Mouse (Mus musculus) layer of hippocampus, adult 18-20 months (tissue): Measurements from ENCODE around the gene Pdia5. TPM values are rescaled to one million over a fixed set of nuclear protein-coding genes. Genes with fewer than 3 reads are reported as not detected.
A peak's percentile ranks its signal among the peaks of the same experiment; 100 is the strongest.

Experiments used
- DNase-seq, 2 experiments: peaks; one replicate each; pipeline ENCODE4 v3.0.0; 2022; ENCODE audit warnings: low spot score in 2 of 2
- total RNA-seq, 2 experiments: library from RNA; stranded (reverse); gene quantifications; 2 replicates each; pipeline ENCODE4 v1.2.3; 2021

Pdia5 gene
- total RNA-seq, 2 experiments from 2014 or later = 2.5 to 3.5 TPM

DNA sequence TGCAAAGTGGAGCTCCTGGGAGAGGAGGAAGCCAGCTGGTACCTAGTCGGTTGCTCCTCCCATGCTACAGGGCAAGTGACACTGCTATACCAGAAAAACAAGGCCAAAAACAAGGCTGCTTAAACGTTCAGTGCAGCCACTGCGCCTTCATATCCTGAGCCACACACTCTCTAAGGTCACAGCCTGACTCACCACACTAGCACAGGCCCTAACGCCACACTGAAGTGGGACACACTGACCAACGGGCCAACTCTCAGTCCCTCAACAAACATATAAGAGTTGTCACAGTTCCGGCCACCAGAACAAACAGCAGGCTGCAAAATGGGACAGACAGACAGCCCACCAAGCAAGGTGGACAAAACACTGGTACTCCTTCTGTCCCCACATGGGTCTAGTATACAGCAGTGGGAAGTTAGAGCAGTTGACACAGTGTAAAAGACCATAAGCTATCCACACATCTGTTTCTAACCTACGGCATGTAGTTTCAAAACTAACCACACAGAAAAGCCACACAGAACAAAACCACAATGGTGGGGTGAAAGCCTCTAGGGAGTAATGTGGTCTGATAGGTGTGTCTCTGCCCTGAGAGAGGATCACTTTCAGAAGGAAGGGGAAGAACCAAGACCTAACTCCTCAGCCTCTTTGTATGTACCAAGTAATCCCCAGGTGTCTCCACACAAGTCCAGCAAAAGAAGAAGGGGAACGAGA, 6.0 kb downstream of the Pdia5 start:
- no peak for DNase-seq

DNA sequence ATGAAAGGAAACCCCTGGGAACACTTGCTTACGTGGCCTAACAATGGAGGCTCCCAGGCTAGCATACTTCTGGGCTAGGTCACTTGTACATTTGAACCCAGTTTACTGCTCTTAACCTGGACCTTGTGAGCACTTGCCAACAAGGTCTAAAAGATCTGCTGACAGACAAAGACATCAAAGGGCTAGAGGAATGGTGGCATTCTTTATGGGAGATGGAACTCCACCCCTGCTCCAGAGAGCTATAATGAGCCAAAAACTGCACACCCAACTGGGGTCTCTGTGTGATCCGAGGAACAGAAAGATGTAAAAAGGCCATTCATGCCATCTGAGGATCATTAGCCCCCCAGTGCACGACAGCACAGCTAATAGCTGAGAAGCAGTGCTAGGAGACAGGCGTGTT, 6.6 kb downstream of the Pdia5 start:
- DNase-seq = no peak

- no peak for DNase-seq
These were observed 11.4 kb downstream of the Pdia5 start for GRCm38 (mm10) chr16:35479301-35479700.

- DNase-seq = no peak
These were observed 13.4 kb downstream of the Pdia5 start for GRCm38 (mm10) chr16:35477273-35477672.

- DNase-seq = peak in 1 of 2 experiments; percentile 32
These were observed 18.0 kb downstream of the Pdia5 start for GRCm38 (mm10) chr16:35472569-35473275.

DNA sequence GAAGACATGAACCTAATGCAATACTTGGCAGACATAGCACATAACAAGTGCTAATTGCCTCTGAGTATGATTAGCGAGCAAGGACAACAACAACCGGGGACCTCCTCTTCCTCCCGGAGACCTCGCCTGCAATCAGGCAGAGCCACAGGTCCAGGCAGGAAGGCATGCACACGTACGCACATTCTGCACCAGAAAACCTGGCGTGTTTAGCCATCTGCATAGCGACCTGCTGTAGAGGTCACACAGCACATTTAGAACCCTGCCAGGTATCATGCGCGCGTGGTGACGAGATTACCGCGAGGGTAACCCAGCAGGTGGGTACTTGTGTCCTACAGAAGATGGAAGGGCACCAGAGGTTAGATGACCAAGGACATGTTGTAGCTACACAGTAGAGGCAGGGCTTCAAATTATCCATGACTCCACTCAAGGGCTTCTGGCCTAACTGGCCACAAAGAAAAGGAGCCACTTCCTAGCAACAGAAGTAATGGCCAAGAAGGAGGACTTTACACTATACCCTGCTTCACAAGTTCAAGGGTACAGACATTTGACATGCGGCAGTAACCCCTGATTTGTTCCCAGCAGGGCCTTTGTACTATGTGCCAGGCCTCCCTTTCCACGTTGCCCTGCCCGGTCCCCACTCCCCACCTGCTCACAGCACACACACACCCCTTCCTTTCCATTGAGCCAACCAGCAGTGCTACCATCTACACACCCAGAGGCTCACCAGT, 18.7 kb downstream of the Pdia5 start:
- DNase-seq = no peak

- DNase-seq = no peak
These were observed 19.7 kb downstream of the Pdia5 start for GRCm38 (mm10) chr16:35470983-35471382.

- DNase-seq = no peak
These were observed 20.6 kb downstream of the Pdia5 start for GRCm38 (mm10) chr16:35470096-35470495.

- no peak for DNase-seq
These were observed 21.7 kb downstream of the Pdia5 start for GRCm38 (mm10) chr16:35469016-35469415.

DNA sequence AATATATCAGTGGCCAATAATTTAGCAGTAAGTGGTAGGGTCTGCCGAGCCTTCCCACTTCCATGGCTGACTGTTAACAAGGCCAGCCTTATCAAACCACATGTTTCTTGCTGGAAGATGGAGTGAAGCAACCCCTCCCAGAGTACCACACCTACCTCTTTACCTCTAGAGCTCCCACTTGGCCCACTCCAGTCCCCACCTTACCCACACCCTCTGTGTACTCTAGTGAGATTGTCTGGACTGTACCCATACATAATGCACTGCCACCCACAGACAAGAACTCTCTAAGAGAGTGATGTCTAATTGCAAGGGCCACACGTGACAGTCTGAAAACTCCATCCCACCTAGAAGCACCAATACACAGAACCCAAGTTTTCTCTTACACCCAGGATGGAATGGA, 23.6 kb downstream of the Pdia5 start:
- no peak for DNase-seq

GRCm38 (mm10) chr16:35465808-35466351, 24.8 kb downstream of the Pdia5 start:
- DNase-seq = no peak

DNA sequence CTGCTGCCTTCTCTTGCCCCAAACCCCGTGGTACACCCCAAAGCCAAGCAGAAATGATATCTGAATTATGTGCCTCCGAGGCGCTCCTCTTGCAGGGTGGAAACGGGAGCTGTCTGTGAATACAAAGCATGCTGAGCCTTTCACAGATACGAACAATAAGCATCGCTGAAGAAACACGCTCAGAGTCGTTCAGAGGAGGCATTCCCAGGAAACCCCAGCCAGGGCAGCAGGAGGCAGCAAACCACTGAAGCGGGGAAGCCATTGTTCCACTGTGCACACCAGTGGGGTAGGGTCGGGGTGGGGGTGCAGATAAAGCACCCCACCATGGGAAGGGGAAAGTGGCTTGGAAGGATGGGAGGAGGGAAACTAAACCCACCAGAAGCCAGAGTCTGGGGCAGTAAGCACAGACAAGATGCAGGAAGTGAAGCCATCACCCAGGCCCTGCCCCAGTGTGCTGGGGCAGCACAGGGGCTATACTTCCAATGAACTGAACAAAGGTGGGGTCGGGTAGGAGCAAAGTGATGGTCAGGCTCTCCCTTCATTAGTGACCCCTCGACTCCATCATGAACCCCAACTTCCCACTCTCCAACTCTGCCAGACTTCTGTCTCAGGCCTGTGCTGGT, 25.9 kb downstream of the Pdia5 start:
- DNase-seq = no peak

DNA sequence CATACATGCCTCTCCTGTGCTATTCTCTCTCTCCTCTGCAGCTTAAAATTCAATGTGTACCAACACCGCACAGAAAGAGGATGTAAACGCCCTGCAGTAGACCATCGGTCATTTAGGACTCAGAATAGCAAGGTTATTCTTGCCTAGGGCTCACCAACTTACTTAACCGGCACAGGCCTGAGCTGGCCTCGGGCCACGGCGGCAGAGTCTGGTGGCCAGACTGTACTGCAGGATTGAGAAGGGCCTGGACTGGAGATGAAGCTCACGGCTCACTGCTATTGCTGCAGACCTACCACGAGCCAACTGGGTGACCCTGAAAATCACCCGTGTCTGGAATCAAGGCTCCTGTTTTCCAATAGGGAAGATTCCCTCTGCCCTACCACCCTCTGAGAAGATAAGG, 27.0 kb downstream of the Pdia5 start:
- no peak for DNase-seq

DNA sequence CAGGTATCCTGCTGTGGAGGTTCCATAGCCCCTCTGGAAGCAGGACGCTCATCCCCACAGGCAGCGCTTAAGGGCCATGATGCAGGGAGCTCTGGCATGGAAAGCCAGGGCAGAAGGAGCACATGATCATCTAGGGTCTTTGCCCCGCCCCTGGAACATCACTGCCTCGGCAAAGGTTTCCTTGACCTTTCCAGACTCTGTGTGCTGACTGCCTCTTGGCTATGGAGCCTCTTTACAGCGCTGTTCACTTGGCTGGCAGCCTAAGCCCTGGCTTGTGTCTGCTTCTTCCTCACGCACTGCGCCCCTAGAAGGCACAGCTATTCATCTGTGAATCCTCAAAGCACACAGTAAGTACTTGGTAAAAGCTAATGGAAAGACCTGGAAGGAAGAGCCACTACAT, 27.7 kb downstream of the Pdia5 start:
- DNase-seq = no peak

- no peak for DNase-seq
These were observed 31.1 kb downstream of the Pdia5 start for GRCm38 (mm10) chr16:35459584-35459983.

- no peak for DNase-seq
These were observed 32.4 kb downstream of the Pdia5 start for GRCm38 (mm10) chr16:35458297-35458696.

DNA sequence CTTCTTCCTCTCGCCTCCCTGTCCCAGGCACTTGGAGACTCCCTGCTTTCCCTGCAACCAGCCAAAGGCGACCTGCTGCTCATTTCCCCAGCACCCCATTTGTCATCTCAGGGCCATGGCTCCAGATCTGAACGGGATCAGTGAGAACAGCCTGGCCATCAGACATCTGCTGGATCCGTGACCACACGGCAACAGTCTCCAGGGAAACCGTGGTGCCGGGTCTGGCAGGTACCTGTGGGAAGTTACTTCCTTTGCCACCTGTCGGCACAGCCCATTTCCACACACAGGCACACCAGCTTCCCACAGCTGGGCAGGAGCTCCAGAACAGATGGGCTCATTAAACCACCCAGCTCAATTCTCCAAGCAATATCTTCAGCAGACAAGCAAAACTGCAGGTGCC, 33.2 kb downstream of the Pdia5 start:
- DNase-seq = no peak

DNA sequence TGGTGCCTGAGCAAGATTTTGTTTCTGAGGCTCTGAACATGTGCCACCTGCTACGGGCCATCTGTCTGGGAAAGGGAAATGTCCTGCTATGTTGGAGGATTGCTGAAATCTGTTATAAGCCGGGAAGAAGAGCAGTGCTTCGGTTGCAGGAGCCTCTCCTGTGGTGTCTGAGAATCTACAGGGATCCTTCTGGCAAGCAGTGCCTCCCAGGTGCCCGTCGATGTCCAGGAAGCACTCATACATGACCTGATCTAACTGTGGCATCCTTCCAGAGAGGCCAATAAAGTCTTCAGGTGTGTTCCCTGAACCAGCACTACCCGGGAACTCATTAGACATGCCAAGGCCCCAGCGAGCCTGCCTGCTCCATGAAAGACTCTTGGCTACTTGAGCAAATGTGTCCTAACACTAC, 33.7 kb downstream of the Pdia5 start:
- peak; percentile 50 to 69 for DNase-seq

GRCm38 (mm10) chr16:35456305-35456704, 34.4 kb downstream of the Pdia5 start:
- no peak for DNase-seq

DNA sequence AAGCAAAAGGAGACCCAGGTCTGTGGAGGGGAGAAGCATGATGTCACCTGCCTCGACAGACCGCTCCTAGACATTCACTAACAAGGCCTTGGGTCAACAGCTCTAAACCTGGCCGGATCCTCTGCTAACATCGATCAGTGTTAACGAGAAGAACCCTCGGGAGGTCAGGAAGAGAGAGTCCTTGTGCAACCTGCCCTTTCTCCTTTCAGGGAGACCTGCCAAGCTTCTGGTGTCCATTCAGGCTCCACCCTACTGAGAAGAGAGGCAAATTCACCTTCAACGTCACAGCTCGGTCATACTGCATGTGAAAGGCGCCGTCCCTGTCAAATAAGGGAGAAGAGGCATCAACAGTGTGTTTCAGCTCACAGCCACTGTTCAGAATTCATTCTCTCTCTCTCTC, 34.9 kb downstream of the Pdia5 start:
- DNase-seq = no peak

GRCm38 (mm10) chr16:35450018-35450630, 40.5 kb downstream of the Pdia5 start:
- DNase-seq = no peak
